Mouse (Mus musculus): ENCODE data around the gene Naip6.
"Not testable (repeated sequence)": the region's sequence is repeated elsewhere in the genome, so short reads cannot be mapped to it uniquely, and the experiment has no call there.

Gene Naip6

DNA sequence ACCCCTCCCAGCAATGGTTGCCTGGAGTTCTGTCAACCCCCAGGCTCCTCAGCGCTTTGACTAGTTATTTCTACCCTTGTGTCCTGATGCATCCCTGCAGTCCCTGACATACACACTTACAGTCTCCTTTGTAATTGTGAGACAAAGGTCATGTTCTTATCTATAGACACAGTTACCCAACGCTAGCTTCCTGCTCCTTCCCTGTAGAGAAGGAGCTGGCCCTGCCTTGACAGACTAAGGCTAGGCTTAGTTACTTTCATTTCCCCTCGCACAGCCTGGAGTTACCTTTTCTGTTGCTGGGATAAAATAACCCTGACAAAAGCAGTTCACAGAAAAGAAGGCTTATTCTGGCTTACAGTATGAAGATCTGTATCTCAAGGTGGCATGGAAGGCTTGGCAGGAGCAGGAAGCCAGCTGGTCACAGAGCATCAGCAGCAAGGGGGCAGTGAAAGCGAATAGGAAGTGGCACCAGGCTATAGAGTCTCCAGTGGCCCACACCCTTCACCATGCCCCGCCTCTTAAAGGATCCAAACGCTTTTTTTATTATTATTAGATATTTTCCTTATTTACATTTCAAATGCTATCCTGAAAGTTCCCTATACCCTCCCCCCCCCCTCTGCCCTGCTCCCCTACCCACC is at the start of gene Naip6:
Naip6 (minus strand) TSS at position 419 of the 638 bp plus-strand sequence.
- DNase-seq: not testable (repeated sequence)

DNA sequence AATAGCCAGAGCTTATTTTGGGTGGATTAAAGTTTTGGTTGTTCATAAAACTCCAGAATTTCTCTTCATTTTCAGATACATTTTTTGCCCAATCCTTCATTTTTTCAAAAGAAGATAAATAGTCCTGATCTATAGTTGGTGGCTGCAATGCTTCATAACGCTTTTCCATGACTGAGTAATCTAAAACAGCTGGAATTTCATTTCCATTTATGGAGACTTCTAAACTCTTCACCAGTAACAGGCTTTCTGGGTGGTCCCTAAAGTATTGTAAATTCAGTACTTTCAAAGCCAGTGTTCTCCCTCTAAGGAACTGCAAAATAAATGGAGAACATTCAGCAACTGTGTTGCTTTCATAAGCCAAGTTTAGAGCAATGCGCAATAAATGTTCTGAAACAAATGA is 34.8 kb upstream of the Naip6 start:
- DNase-seq: not testable (repeated sequence)

DNA sequence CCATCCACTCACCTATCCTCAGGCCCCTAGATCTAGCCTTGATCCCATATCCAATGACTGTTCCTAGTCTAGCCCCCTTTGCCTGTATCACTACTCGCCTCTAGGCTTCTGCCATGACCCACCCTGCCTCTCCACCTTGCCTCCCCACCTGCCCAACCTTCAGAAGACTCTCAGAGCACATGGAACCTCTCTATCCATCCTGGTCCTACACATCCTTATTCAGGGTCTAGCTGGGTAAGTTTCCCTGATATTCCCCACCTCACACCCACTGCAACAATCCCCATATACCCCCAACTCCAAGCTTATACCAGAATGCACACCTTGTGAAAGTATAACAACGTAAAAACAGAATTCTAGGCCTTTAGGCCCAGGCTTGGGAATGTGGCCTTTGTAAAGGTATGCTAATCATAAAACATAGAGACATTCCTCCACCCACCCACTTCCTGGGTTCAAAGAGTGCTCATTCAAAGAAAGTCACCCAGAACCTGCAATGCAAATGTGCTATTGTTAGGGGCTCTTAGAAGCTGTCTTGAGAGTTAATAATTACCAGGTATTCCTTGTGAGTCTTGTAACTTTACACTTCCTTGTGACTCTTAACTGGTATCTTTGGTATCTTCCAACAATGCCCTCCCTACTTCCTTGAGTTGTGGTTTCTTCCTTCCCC is 32.2 kb upstream of the Naip6 start:
- DNase-seq: not testable (repeated sequence)

DNA sequence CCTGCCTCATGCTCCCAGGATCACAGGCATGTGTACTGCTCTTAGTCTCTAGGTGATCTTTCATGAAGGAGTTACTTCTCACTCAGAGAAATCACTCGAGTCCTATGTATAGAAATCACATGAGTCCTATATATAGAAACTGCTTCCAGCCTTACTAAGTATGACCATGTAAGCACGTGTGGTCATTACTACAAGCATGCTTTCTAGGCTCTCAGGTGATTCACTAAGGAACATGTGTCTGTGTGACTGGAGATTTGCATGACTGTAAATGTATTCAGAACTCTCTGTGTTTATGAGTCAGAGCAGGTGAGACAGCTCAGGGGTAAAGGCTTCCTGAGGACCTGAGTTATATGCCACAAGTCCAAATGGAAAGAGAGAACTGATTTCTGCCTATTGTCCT is 24.3 kb upstream of the Naip6 start:
- DNase-seq: no peak

DNA sequence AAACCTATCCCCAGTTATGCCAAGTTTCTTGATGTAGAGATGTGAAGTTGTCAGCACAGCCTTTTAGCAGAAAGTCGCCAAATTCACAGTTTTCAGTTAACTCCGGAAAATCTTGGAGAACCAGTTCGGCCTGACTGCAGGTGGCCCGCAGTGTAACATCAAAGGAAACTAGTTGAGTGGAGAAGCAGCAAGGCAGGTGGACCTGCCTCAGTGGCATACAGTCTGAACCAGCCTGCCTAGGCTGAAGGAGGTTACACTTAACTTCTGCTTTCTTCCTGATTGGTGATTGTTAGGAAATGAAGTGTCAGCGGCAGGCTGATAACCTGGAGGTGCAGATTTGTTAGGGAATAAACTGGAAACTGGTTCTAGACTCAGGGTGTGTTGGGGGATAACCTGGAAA is 14.3 kb upstream of the Naip6 start:
- not testable (repeated sequence) for DNase-seq

DNA sequence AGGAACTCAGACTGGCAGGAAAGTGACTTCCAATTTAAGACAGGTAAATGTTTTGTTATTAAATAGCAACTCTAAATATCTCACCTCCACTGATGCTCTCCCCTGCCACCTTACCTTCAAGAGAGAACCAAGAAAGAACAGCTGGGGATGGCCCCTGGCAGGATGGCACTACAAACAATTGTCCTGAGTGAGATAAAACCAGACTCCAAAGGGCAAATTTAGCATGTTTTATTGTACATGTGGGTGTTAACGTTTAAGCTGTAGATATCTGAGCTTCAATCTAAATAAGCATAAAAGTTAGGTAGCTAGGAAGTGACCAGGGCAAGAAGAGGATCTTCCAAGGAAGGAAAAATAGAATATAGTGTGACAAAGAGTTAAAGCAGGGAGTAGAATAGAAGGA is 11.4 kb upstream of the Naip6 start:
- DNase-seq: not testable (repeated sequence)

DNA sequence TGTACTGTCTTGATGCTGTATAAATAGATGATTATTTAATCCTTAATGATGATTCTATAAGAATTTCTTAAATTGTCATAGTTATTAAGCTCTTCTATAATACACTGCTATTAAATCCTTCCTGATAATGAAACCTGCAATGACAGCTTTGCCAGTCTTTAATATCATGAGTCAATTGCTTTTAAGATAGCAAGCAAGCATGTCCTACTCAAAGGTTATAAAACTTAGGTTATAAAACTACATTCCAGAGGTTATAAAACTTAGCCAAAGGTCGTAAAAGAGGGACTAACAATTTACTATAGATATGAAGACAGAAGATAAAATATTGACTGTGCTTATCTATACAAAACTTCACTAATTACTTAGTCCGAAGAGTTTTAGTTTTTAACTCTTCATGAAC is 10.6 kb upstream of the Naip6 start:
- DNase-seq: not testable (repeated sequence)

DNA sequence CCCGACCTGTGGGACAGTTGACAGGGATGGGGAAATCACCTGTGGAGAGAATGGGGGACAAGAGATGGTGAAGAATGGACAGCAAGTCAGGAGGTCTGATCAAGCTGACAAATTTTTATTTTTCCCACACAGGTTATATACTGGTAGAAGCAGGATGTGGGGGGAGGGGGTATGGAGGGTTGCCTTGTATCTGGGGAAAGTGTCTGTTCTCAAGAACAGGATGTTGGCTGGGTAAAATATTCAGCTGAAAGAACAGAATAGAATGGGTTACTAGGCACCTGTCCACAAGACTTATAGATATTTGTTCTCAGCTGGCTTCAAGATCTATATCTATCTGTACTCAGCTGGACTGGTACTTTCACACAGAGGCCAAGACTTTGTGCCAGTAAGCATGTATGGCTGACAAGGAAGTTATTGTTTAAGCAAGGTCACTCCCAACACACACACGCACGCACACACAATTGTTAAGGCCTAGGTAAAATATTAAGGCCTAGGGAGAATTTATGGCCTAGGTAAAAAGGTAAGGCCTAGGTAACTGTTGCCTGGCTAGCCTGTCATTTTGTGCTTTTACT is 4.9 kb upstream of the Naip6 start:
- DNase-seq: not testable (repeated sequence)

DNA sequence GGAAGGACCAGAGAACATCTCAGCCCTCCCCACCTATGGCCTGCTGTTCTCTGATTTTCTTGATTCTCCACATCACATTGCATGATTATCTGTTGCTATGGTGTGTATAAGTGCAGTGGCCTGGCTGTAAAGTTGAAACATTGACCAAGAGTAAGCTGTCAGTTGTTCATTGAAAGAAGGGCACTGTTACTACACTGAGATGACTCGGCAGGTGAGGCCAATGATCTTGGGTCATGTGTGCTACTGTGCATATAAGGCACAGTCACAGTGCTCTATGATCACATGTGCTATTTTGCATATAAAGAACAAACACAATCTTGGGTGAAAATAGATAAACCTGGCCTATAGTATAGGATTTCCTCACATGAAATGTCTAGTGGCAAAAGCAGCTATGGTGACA is 32.9 kb downstream of the Naip6 start:
- no peak for DNase-seq

DNA sequence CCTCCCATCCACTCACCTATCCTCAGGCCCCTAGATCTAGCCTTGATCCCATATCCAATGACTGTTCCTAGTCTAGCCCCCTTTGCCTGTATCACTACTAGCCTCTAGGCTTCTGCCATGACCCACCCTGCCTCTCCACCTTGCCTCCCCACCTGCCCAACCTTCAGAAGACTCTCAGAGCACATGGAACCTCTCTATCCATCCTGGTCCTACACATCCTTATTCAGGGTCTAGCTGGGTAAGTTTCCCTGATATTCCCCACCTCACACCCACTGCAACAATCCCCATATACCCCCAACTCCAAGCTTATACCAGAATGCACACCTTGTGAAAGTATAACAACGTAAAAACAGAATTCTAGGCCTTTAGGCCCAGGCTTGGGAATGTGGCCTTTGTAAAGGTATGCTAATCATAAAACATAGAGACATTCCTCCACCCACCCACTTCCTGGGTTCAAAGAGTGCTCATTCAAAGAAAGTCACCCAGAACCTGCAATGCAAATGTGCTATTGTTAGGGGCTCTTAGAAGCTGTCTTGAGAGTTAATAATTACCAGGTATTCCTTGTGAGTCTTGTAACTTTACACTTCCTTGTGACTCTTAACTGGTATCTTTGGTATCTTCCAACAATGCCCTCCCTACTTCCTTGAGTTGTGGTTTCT is 45.9 kb downstream of the Naip6 start:
- DNase-seq: not testable (repeated sequence)

DNA sequence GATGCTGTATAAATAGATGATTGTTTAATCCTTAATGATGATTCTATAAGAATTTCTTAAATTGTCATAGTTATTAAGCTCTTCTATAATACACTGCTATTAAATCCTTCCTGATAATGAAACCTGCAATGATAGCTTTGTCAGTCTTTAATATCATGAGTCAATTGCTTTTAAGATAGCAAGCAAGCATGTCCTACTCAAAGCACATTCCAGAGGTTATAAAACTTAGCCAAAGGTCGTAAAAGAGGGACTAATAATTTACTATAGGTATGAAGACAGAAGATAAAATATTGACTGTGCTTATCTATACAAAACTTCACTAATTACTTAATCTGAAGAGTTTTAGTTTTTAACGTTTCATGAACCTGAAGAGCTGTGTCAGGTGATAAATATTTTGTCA is 60.5 kb downstream of the Naip6 start:
- DNase-seq: not testable (repeated sequence)

DNA sequence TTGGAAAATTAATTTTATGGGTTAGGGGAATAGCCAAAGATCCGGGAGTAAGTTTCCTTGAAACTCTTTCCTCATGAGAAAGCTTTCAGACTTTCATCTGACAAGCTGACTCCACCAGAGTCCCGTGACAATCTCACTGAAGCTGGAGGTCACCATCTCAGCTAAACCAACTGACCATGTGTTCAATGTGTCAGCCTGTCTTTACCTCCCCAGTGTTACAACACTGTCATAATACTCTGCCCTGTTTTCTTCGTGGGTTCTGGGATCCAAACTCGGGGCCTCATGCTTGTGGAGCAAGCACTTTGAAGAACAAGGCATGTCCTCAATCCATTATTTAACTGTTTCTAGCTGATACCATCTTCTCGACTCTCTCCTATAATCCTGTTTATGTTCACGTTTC is 61.5 kb downstream of the Naip6 start:
- not testable (repeated sequence) for DNase-seq

DNA sequence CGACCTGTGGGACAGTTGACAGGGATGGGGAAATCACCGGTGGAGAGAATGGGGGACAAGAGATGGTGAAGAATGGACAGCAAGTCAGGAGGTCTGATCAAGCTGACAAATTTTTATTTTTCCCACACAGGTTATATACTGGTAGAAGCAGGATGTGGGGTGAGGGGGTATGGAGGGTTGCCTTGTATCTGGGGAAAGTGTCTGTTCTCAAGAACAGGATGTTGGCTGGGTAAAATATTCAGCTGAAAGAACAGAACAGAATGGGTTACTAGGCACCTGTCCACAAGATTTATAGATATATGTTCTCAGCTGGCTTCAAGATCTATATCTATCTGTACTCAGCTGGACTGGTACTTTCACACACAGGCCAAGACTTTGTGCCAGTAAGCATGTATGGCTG is 65.6 kb downstream of the Naip6 start:
- DNase-seq: not testable (repeated sequence)

DNA sequence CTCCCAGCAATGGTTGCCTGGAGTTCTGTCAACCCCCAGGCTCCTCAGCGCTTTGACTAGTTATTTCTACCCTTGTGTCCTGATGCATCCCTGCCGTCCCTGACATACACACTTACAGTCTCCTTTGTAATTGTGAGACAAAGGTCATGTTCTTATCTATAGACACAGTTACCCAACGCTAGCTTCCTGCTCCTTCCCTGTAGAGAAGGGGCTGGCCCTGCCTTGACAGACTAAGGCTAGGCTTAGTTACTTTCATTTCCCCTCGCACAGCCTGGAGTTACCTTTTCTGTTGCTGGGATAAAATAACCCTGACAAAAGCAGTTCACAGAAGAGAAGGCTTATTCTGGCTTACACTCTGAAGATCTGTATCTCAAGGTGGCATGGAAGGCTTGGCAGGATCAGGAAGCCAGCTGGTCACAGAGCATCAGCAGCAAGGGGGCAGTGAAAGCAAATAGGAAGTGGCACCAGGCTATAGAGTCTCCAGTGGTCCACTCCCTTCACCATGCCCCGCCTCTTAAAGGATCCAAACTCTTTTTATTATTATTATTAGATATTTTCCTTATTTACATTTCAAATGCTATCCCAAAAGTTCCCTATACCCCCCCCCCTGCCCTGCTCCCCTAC is 70.5 kb downstream of the Naip6 start:
- not testable (repeated sequence) for DNase-seq

DNA sequence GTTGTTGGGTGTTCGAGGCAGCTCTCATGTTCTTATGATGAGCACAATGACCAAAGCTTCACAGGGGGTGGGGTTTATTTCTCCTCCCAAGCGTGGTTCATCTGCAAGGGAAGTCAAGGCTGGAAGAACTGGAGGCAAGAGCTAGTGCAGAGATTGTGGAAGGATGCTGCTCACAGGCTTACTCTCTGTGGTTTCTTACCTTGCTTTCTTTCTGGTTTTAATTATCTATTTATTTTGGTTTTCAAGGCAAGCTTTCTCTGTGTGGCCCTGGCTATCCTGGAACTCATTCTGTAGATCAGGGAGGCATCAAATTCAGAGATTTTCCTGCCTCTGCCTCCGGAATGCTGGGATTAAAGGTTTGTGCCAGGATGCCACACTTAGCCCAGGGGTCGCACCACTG is 71.3 kb downstream of the Naip6 start, which contains the start of gene Naip5:
Naip5 (minus strand) TSS at position 101 of the 400 bp plus-strand sequence.
- not testable (repeated sequence) for DNase-seq

DNA sequence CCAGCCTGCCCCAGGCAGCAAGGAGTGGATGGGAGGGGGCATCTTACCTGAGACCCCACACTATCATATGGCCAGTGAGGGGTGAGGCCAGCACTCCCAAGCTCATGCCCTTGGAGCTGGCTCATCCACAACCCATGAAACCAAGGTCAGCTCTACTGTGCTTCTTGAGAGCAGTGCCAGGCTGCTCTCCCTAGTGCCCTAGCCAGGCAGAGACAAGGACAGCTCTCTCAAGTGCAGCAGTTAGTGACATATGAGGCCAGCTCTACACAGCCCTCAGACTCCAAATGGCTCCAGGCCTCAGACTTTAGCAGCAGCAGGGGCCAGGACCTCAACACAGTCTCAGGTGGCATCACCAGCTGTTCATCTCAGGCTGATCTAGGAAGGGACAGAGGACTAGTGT is 73.8 kb downstream of the Naip6 start:
- DNase-seq: no peak
